Mouse (Mus musculus) neural tube, embryonic 15.5 days (tissue): ENCODE measurements around the gene Mei4. TPM values are rescaled to one million over a fixed set of nuclear protein-coding genes. Genes with fewer than 3 reads are reported as not detected.

Experiments
- ATAC-seq: fragments of 200-750 bp; cut with Nextera tagmentation; 2 replicates; pipeline ENCODE4 v1.8.0; 2017; ENCODE audit warnings: mild to moderate bottlenecking, moderate TSS enrichment, moderate library complexity; ENCODE audit not compliant: low FRiP score
- H3K27ac ChIP-seq: fragments of 300-500 bp; sonication (generic); replicated peaks from 2 replicates; pipeline ENCODE4 v1.5.1; 2015; ENCODE audit warnings: mild to moderate bottlenecking, inconsistent platforms
- H3K27me3 ChIP-seq: fragments of 300-500 bp; sonication (generic); replicated peaks from 2 replicates; pipeline ENCODE4 v1.6.1; 2015; ENCODE audit warnings: inconsistent platforms
- H3K36me3 ChIP-seq: fragments of 300-500 bp; sonication (generic); 2 replicates; pipeline ENCODE4 v1.6.1; 2015; ENCODE audit warnings: inconsistent platforms
- H3K4me1 ChIP-seq: fragments of 300-500 bp; sonication (generic); 2 replicates; pipeline ENCODE4 v1.6.1; 2015; ENCODE audit warnings: inconsistent platforms
- H3K4me2 ChIP-seq: fragments of 300-500 bp; sonication (generic); 2 replicates; pipeline ENCODE4 v1.6.1; 2015; ENCODE audit warnings: inconsistent platforms, mild to moderate bottlenecking, moderate library complexity
- H3K4me3 ChIP-seq: fragments of 300-500 bp; sonication (generic); replicated peaks from 2 replicates; pipeline ENCODE4 v1.5.1; 2015; ENCODE audit warnings: mild to moderate bottlenecking, inconsistent platforms
- H3K9ac ChIP-seq: fragments of 300-500 bp; sonication (generic); replicated peaks from 2 replicates; pipeline ENCODE4 v1.6.1; 2015; ENCODE audit warnings: mild to moderate bottlenecking, inconsistent platforms
- H3K9me3 ChIP-seq: fragments of 300-500 bp; sonication (generic); replicated peaks from 2 replicates; pipeline ENCODE4 v1.6.1; 2016; ENCODE audit warnings: inconsistent platforms
- WGBS: fragments of 180-500 bp; shearing (Covaris S2); methylation state at CpG from one replicate; pipeline ENCODE4 v1.1.7; 2015; ENCODE audit warnings: mixed read lengths; 5-methylcytosine and 5-hydroxymethylcytosine counted together
- polyA plus RNA-seq: library from polyadenylated mRNA; unstranded; fragments of >200 nt; fragmentation: Nextera tagmentation; extraction: Ambion mirVana; gene quantifications from 2 replicates; pipeline ENCODE4 v1.2.1, GENCODE M21; 2015

The Mei4 gene
- polyA plus RNA-seq, 1 experiment from 2014 or later: 2.0 TPM

- 21% methylated on average over 4 of the region's 4 CpGs for WGBS
- ATAC-seq: no peak
- no peak overlapping the region for H3K9ac ChIP-seq
- H3K27ac ChIP-seq: no peak overlapping the region
- no peaks in the 10 kb centered on the region for H3K27me3 ChIP-seq
- no peaks in the 10 kb centered on the region for H3K36me3 ChIP-seq
- no peaks in the 10 kb centered on the region for H3K9me3 ChIP-seq
- H3K4me3 ChIP-seq: no peak overlapping the region
- H3K4me2 ChIP-seq: no peak overlapping the region
- 0 out of 2 replicates have a peak, but pooled peaks cover 2% of the 10 kb centered on the region for H3K4me1 ChIP-seq
These were observed 298.9 kb downstream of the Mei4 start for GRCm38 (mm10) chr9:82162415-82162814.

- H3K9ac ChIP-seq: no peak overlapping the region
- WGBS: 43% methylated on average over 1 of the region's 1 CpGs
- no peaks in the 10 kb centered on the region for H3K36me3 ChIP-seq
- H3K4me3 ChIP-seq: no peak overlapping the region
- no peak overlapping the region for H3K27ac ChIP-seq
- no peak overlapping the region for H3K4me2 ChIP-seq
- H3K4me1 ChIP-seq: no peaks in the 10 kb centered on the region
- H3K9me3 ChIP-seq: no peaks in the 10 kb centered on the region
- no peaks in the 10 kb centered on the region for H3K27me3 ChIP-seq
- no peak for ATAC-seq
These were observed 354.5 kb downstream of the Mei4 start for GRCm38 (mm10) chr9:82217976-82218375.

- H3K4me2 ChIP-seq: no peak overlapping the region
- no peak overlapping the region for H3K9ac ChIP-seq
- no peaks in the 10 kb centered on the region for H3K9me3 ChIP-seq
- H3K4me1 ChIP-seq: no peaks in the 10 kb centered on the region
- no peaks in the 10 kb centered on the region for H3K36me3 ChIP-seq
- H3K27me3 ChIP-seq: no peaks in the 10 kb centered on the region
- 91% methylated on average over 7 of the region's 7 CpGs for WGBS
- no peak overlapping the region for H3K4me3 ChIP-seq
- ATAC-seq: no peak
- no peak overlapping the region for H3K27ac ChIP-seq
These were observed 384.4 kb downstream of the Mei4 start for GRCm38 (mm10) chr9:82247695-82248445.

Other genes starting within 250 kb of the Mei4 start
- gene Htr1b, start 229.8 kb upstream of the Mei4 start, polyA plus RNA-seq: 5.0 and 5.6 TPM in 2 replicates